ENCODE assay signal across 9 mouse cellular contexts in genomic region chr2:32319586-32320580, GRCm38 (mm10). TPM values are rescaled to one million over a fixed set of nuclear protein-coding genes. Genes with fewer than 3 reads are reported as not detected.
DNase-seq lines count a peak whose midpoint lies in the region; ATAC-seq and TF ChIP-seq lines count a peak whose summit lies in the region.
"Had no signal": no experiment of that assay in that cellular context is flagged by ENCODE, and none has a peak within 500 bp of the region (broad histone marks: within the 10 kb centered on the region; RNA-seq: fewer than 3 reads in every experiment).

No protein-coding gene starts in this region.

- H3K4me2 ChIP-seq in lung, embryonic 15.5 days = peak overlapping the region; percentile 57
- H3K4me2 ChIP-seq in neural tube, embryonic 12.5 days (replicated peaks) = peak overlapping the region; percentile 31; the same call in 1 of the 2 replicates
- H3K4me2 ChIP-seq: hindbrain, embryonic 15.5 days had no signal

- no peaks in the 10 kb centered on the region for H3K36me3 ChIP-seq in lung, embryonic 15.5 days
- H3K36me3 ChIP-seq in neural tube, embryonic 12.5 days = peaks cover 2% of the 10 kb centered on the region

- H3K27me3 ChIP-seq in lung, embryonic 15.5 days = no peaks in the 10 kb centered on the region
- peaks cover 24% of the 10 kb centered on the region for H3K27me3 ChIP-seq in neural tube, embryonic 12.5 days (replicated peaks)
- H3K27me3 ChIP-seq in cerebellum, adult 2 months (ENCODE audit: control insufficient read depth, insufficient read depth, low read length) = no peaks in the 10 kb centered on the region

- DNase-seq in lung, postnatal 25 days (ENCODE audit: low spot score) = no peak
- peak; percentile 59 to 63 for DNase-seq in heart, postnatal 14 days
- no peak for DNase-seq in cerebellum, adult 2 months
- DNase-seq in spleen, postnatal 10 days (ENCODE audit: low spot score in 2 of 2) = no peak

- H3K4me1 ChIP-seq in lung, embryonic 15.5 days = peaks cover 58% of the 10 kb centered on the region
- peaks cover 26% of the 10 kb centered on the region for H3K4me1 ChIP-seq in embryonic fibroblast, embryonic 13.5 days (ENCODE audit: control insufficient read depth, insufficient read depth, low read length)
- H3K4me1 ChIP-seq in neural tube, embryonic 12.5 days = peaks cover 26% of the 10 kb centered on the region
- peaks cover 35% of the 10 kb centered on the region for H3K4me1 ChIP-seq in cerebellum, adult 2 months (ENCODE audit: control insufficient read depth, insufficient read depth, low read length)

- intact Hi-C loops in heart, postnatal 14 days (cut with DNase I) = no loop called here

- TF ChIP-seq CTCF in embryonic fibroblast, embryonic 13.5 days (IDR thresholded peaks at IDR 0.05; ENCODE audit: borderline replicate concordance, insufficient read depth, low read length) = no peak
- TF ChIP-seq CTCF in cerebellum, adult 2 months (IDR thresholded peaks at IDR 0.05; ENCODE audit: borderline replicate concordance, insufficient read depth, low read depth, low read length) = no peak

- peak overlapping the region; percentile 16; the same call in 1 of the 2 replicates for H3K4me3 ChIP-seq in lung, embryonic 15.5 days
- H3K4me3 ChIP-seq in embryonic fibroblast, embryonic 13.5 days (ENCODE audit: insufficient read depth, low read length) = no peak overlapping the region
- H3K4me3 ChIP-seq in neural tube, embryonic 12.5 days = no peak overlapping the region
- H3K4me3 ChIP-seq in cerebellum, adult 2 months (replicated peaks; ENCODE audit: insufficient read depth, low read depth, low read length) = no peak overlapping the region
- H3K4me3 ChIP-seq: hindbrain, embryonic 15.5 days had no signal

- WGBS in lung, embryonic 15.5 days = 22% methylated on average over 9 of the region's 9 CpGs
- 56% methylated on average over 9 of the region's 9 CpGs for WGBS in neural tube, embryonic 12.5 days
- 47% methylated on average over 9 of the region's 9 CpGs for WGBS in cerebellum, adult 2 months

- H3K9ac ChIP-seq in lung, embryonic 15.5 days = no peak overlapping the region
- no peak overlapping the region for H3K9ac ChIP-seq in neural tube, embryonic 12.5 days
- H3K9ac ChIP-seq: hindbrain, embryonic 15.5 days had no signal

- no peaks in the 10 kb centered on the region for H3K9me3 ChIP-seq in lung, embryonic 15.5 days
- no peaks in the 10 kb centered on the region for H3K9me3 ChIP-seq in neural tube, embryonic 12.5 days
- H3K9me3 ChIP-seq: hindbrain, embryonic 15.5 days had no signal

- 0 out of 2 replicates have a peak, but pooled peaks have one; percentile 35 for TF ChIP-seq POLR2A in embryonic fibroblast, embryonic 13.5 days (IDR thresholded peaks at IDR 0.05; ENCODE audit: low read depth, low read length)
- TF ChIP-seq POLR2A in cerebellum, adult 2 months (IDR thresholded peaks at IDR 0.05; ENCODE audit: borderline replicate concordance, insufficient read depth, low read length) = no peak

- ATAC-seq in lung, embryonic 15.5 days (ENCODE audit: borderline replicate concordance, extremely low read depth, low FRiP score, low TSS enrichment) = peak; percentile 55
- ATAC-seq in neural tube, embryonic 12.5 days (ENCODE audit: low FRiP score, low read depth) = no peak
- ATAC-seq in frontal cortex, adult (ENCODE audit: low TSS enrichment) = no peak

- peak overlapping the region; percentile 95 for H3K27ac ChIP-seq in lung, embryonic 15.5 days
- H3K27ac ChIP-seq in embryonic fibroblast, embryonic 13.5 days (ENCODE audit: insufficient read depth, low read length) = peak overlapping the region; percentile 97
- no peak overlapping the region for H3K27ac ChIP-seq in neural tube, embryonic 12.5 days
- no peak overlapping the region for H3K27ac ChIP-seq in cerebellum, adult 2 months (ENCODE audit: insufficient read depth, low read length)
- H3K27ac ChIP-seq: hindbrain, embryonic 15.5 days had no signal

RNA-seq across cellular contexts. Expression of gene Swi5, which starts 32.0 kb away (rescaled TPM):
- polyA plus RNA-seq in lung, embryonic 15.5 days (2015; fragmentation: Nextera tagmentation; extraction: Ambion mirVana) = 405 and 449 TPM in 2 replicates
- 474 and 541 TPM in 2 replicates for polyA plus RNA-seq in embryonic fibroblast, embryonic 13.5 days (2011; ENCODE audit: insufficient read length, low read depth, missing spikeins)
- total RNA-seq in heart, postnatal 14 days (2021) = 100 to 1,000 TPM; 153 to 156 TPM
- polyA plus RNA-seq in neural tube, embryonic 12.5 days (2016; fragmentation: Nextera tagmentation; extraction: Ambion mirVana) = 351 and 444 TPM in 2 replicates
- polyA plus RNA-seq in cerebellum, adult 2 months (2012; rRNA removed) = 242 and 270 TPM in 2 replicates

RNA-seq across cellular contexts. Expression of gene Ciz1, which starts 32.2 kb away (rescaled TPM):
- 47.0 and 47.7 TPM in 2 replicates for polyA plus RNA-seq in lung, embryonic 15.5 days (2015; fragmentation: Nextera tagmentation; extraction: Ambion mirVana)
- 41.8 and 47.6 TPM in 2 replicates for polyA plus RNA-seq in embryonic fibroblast, embryonic 13.5 days (2011; ENCODE audit: insufficient read length, low read depth, missing spikeins)
- 10 to 100 TPM; 32.2 to 36.5 TPM for total RNA-seq in heart, postnatal 14 days (2021)
- 55.8 and 57.6 TPM in 2 replicates for polyA plus RNA-seq in neural tube, embryonic 12.5 days (2016; fragmentation: Nextera tagmentation; extraction: Ambion mirVana)
- polyA plus RNA-seq in cerebellum, adult 2 months (2012; rRNA removed) = 159 and 176 TPM in 2 replicates

RNA-seq across cellular contexts. Expression of gene Golga2, which starts 32.7 kb away (rescaled TPM):
- polyA plus RNA-seq in lung, embryonic 15.5 days (2015; fragmentation: Nextera tagmentation; extraction: Ambion mirVana) = 22.8 and 24.3 TPM in 2 replicates
- polyA plus RNA-seq in embryonic fibroblast, embryonic 13.5 days (2011; ENCODE audit: insufficient read length, low read depth, missing spikeins) = 73.1 and 78.9 TPM in 2 replicates
- total RNA-seq in heart, postnatal 14 days (2021) = 10 to 100 TPM; 67.9 to 70.5 TPM
- polyA plus RNA-seq in neural tube, embryonic 12.5 days (2016; fragmentation: Nextera tagmentation; extraction: Ambion mirVana) = 29.2 and 32.4 TPM in 2 replicates
- polyA plus RNA-seq in cerebellum, adult 2 months (2012; rRNA removed) = 74.0 TPM in 2 replicates

RNA-seq across cellular contexts. Expression of gene Dnm1, which starts 33.3 kb away (rescaled TPM):
- polyA plus RNA-seq in lung, embryonic 15.5 days (2015; fragmentation: Nextera tagmentation; extraction: Ambion mirVana) = 7.0 and 7.6 TPM in 2 replicates
- polyA plus RNA-seq in embryonic fibroblast, embryonic 13.5 days (2011; ENCODE audit: insufficient read length, low read depth, missing spikeins) = 37.2 and 52.6 TPM in 2 replicates
- total RNA-seq in heart, postnatal 14 days (2021) = 1 to 10 TPM; 9.1 TPM
- polyA plus RNA-seq in neural tube, embryonic 12.5 days (2016; fragmentation: Nextera tagmentation; extraction: Ambion mirVana) = 35.4 and 41.1 TPM in 2 replicates
- 1,410 and 1,576 TPM in 2 replicates for polyA plus RNA-seq in cerebellum, adult 2 months (2012; rRNA removed)

RNA-seq across cellular contexts. Expression of gene Uck1, which starts 59.9 kb away (rescaled TPM):
- 66.6 and 69.9 TPM in 2 replicates for polyA plus RNA-seq in lung, embryonic 15.5 days (2015; fragmentation: Nextera tagmentation; extraction: Ambion mirVana)
- 20.5 and 22.1 TPM in 2 replicates for polyA plus RNA-seq in embryonic fibroblast, embryonic 13.5 days (2011; ENCODE audit: insufficient read length, low read depth, missing spikeins)
- total RNA-seq in heart, postnatal 14 days (2021) = 10 to 100 TPM; 26.1 to 26.7 TPM
- polyA plus RNA-seq in neural tube, embryonic 12.5 days (2016; fragmentation: Nextera tagmentation; extraction: Ambion mirVana) = 74.0 and 74.8 TPM in 2 replicates
- 72.0 and 74.4 TPM in 2 replicates for polyA plus RNA-seq in cerebellum, adult 2 months (2012; rRNA removed)

Comparison
In these comparisons a context has a peak if more than half of its experiments do, and no peak if none do; other contexts are left out.
1. H3K27ac ChIP-seq: peak in lung, embryonic 15.5 days (single experiment) and embryonic fibroblast, embryonic 13.5 days (single experiment); none in neural tube, embryonic 12.5 days (single experiment) and cerebellum, adult 2 months (single experiment).
2. DNase-seq: peak in heart, postnatal 14 days (2 of 2); none in lung, postnatal 25 days (single experiment), cerebellum, adult 2 months (0 of 2) and spleen, postnatal 10 days (0 of 2).